Mouse (Mus musculus): ENCODE measurements around the gene Klc2.

GRCm38 (mm10) chr19:5151741-5152140 is 33.4 kb upstream of the Klc2 start:
- TF ChIP-seq POLR2A (IDR thresholded peaks at IDR 0.05; ENCODE audit: borderline replicate concordance, insufficient read depth, low read length) (no peak), CTCF (IDR thresholded peaks at IDR 0.05; ENCODE audit: borderline replicate concordance, insufficient read depth, low read depth, low read length) (no peak)
